Mouse (Mus musculus) heart, postnatal 0 days (tissue): Measurements from ENCODE around the gene Tox3.

Experiments used
- CTCF ChIP-seq: IDR thresholded peaks from 2 replicates; pipeline ENCODE4 v1.5.1; 2016; ENCODE audit warnings: antibody characterized with exemption, control low read depth, low read depth
- EP300 ChIP-seq: IDR thresholded peaks from 2 replicates; pipeline ENCODE4 v1.6.1; 2016; ENCODE audit warnings: antibody characterized with exemption, low read depth

GRCm38 (mm10) chr8:90390827-90391226, 42.7 kb upstream of the Tox3 start:
- TF ChIP-seq CTCF (no peak), EP300 (no peak)
